Mouse (Mus musculus) G1E (cell line): Measurements from ENCODE around the gene Mpzl1.

Source experiments
- CTCF ChIP-seq: IDR thresholded peaks from 2 replicates; pipeline ENCODE4 v1.5.1; 2012; ENCODE audit warnings: low read depth, low read length, inconsistent platforms, mixed read lengths
- GATA1 ChIP-seq: IDR thresholded peaks from 2 replicates; pipeline ENCODE4 v1.6.1; 2012; ENCODE audit warnings: borderline replicate concordance, low read length, inconsistent platforms, mixed read lengths
- POLR2AphosphoS5 ChIP-seq: IDR thresholded peaks from 2 replicates; pipeline ENCODE4 v1.6.1; 2012; ENCODE audit warnings: low read depth, low read length, inconsistent platforms; ENCODE audit not compliant: insufficient replicate concordance

- TF ChIP-seq POLR2AphosphoS5 (no peak), GATA1 (no peak), CTCF (no peak)
Measured at GRCm38 (mm10) chr1:165670056-165670455, 35.7 kb upstream of the Mpzl1 start.
